21 mouse cellular contexts compared by ENCODE assay signal in the genomic region with DNA sequence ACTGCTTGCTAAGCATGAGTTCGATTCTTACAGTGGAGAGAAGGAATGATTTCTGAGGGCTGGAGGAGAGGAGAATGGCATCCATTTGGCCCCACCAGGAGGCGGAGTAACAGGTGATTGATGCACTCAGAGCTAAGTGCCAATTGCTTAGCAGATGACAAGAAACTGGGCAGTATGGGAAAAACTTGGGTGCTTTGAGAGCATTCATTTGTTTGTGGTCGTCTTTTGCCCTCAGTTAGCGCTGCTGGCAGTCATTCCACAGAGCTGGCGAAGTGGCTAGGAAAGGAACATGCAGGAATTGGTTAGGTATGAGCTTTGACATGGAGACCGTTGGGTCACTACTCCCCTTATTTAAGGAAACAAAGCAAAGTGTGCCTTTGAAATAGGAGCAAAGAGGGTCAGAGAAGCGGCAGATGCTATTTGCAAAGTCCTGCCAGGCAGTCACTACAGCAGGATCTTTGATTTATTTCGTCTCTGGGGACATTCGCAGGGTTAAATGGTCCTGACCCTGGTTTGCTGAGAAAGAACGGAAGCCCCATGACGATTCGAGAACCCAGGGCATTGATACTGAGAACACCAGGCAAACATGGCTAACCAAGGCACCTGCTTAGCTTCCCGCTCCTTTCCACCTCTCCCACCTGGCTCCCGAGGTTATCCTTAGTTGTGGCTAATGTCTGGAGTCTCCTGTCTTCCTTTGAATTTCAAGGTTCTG. TPM values are rescaled to one million over a fixed set of nuclear protein-coding genes. Genes with fewer than 3 reads are reported as not detected.
DNase-seq lines count a peak whose midpoint lies in the region; ATAC-seq and TF ChIP-seq lines count a peak whose summit lies in the region.
"Had no signal": no experiment of that assay in that cellular context is flagged by ENCODE, and none has a peak within 500 bp of the region (broad histone marks: within the 10 kb centered on the region; RNA-seq: fewer than 3 reads in every experiment).

No protein-coding gene starts in this region.

- ATAC-seq in heart, embryonic 13.5 days (ENCODE audit: extremely low read depth, insufficient number of reproducible peaks, low FRiP score, low TSS enrichment) = no peak
- ATAC-seq in forebrain, embryonic 14.5 days = no peak
- ATAC-seq: forebrain, embryonic 13.5 days; inflammation-experienced regulatory T-cells, adult 6 months; liver, embryonic 12.5 days; midbrain, embryonic 13.5 days had no signal

- no peak overlapping the region for H3K27ac ChIP-seq in heart, embryonic 13.5 days (replicated peaks)
- H3K27ac ChIP-seq in forebrain, embryonic 14.5 days (ENCODE audit: low read depth, low read length) = no peak overlapping the region
- H3K27ac ChIP-seq: embryonic facial prominence, embryonic 12.5 days; forebrain, embryonic 13.5 days; limb, embryonic 12.5 days; liver, embryonic 12.5 days; lung, embryonic 15.5 days; midbrain, embryonic 13.5 days had no signal

- TF ChIP-seq POLR2A in lung, adult 2 months (IDR thresholded peaks at IDR 0.05; ENCODE audit: borderline replicate concordance, extremely low read depth, low read depth, low read length) = no peak

- WGBS in heart, embryonic 13.5 days = 72% methylated on average over 14 of the region's 14 CpGs
- 66% methylated on average over 14 of the region's 14 CpGs for WGBS in lung, adult 2 months
- 68% methylated on average over 14 of the region's 14 CpGs for WGBS in forebrain, embryonic 14.5 days

- peak overlapping the region; percentile 24; the same call in 1 of the 2 replicates for H3K9ac ChIP-seq in heart, embryonic 13.5 days
- no peak overlapping the region for H3K9ac ChIP-seq in forebrain, embryonic 14.5 days (ENCODE audit: low read length)
- H3K9ac ChIP-seq: embryonic facial prominence, embryonic 12.5 days; forebrain, embryonic 13.5 days; limb, embryonic 12.5 days; liver, embryonic 12.5 days; lung, embryonic 15.5 days; midbrain, embryonic 13.5 days had no signal

- no peak overlapping the region for H3K4me3 ChIP-seq in heart, embryonic 13.5 days
- H3K4me3 ChIP-seq in lung, adult 2 months (replicated peaks; ENCODE audit: extremely low read depth, low read depth, low read length) = no peak overlapping the region
- no peak overlapping the region for H3K4me3 ChIP-seq in forebrain, embryonic 14.5 days (ENCODE audit: low read depth, low read length)
- H3K4me3 ChIP-seq: embryonic facial prominence, embryonic 12.5 days; erythroblast, embryonic 14.5 days; forebrain, embryonic 13.5 days; limb, embryonic 12.5 days; liver, embryonic 12.5 days; lung, embryonic 15.5 days; midbrain, embryonic 13.5 days had no signal

- H3K9me3 ChIP-seq in heart, embryonic 13.5 days = no peaks in the 10 kb centered on the region
- H3K9me3 ChIP-seq in forebrain, embryonic 14.5 days (replicated peaks; ENCODE audit: control insufficient read depth, low read length) = no peaks in the 10 kb centered on the region
- H3K9me3 ChIP-seq: embryonic facial prominence, embryonic 12.5 days; forebrain, embryonic 13.5 days; limb, embryonic 12.5 days; liver, embryonic 12.5 days; lung, embryonic 15.5 days; midbrain, embryonic 13.5 days had no signal

- no peaks in the 10 kb centered on the region for H3K27me3 ChIP-seq in heart, embryonic 13.5 days (replicated peaks)
- no peaks in the 10 kb centered on the region for H3K27me3 ChIP-seq in forebrain, embryonic 14.5 days (replicated peaks; ENCODE audit: control insufficient read depth, insufficient read depth, low read length)
- H3K27me3 ChIP-seq: CH12.LX; embryonic facial prominence, embryonic 12.5 days; forebrain, embryonic 13.5 days; limb, embryonic 12.5 days; liver, embryonic 12.5 days; lung, embryonic 15.5 days had no signal

- DNase-seq in heart, adult 8-10 months (ENCODE audit: low spot score) = no peak
- peak; percentile 5 for DNase-seq in lung, adult 2 months
- DNase-seq in lung, postnatal 25 days (ENCODE audit: low spot score) = no peak
- DNase-seq in urinary bladder, postnatal 10 days (ENCODE audit: low spot score) = peak; percentile 5
- no peak for DNase-seq in urinary bladder, adult 18-20 months (ENCODE audit: low spot score in 2 of 2)
- DNase-seq in forebrain, embryonic 14.5 days (ENCODE audit: low spot score) = no peak
- DNase-seq: cerebellum, adult 18-20 months; gastrocnemius, postnatal 14 days; right cerebral cortex, postnatal 4 days; thymus, postnatal 14 days had no signal

- H3K36me3 ChIP-seq in heart, embryonic 13.5 days = peaks cover 4% of the 10 kb centered on the region; the same call in 1 of the 2 replicates
- H3K36me3 ChIP-seq in forebrain, embryonic 14.5 days (ENCODE audit: control insufficient read depth, insufficient read depth, low read length) = no peaks in the 10 kb centered on the region
- H3K36me3 ChIP-seq: limb, embryonic 12.5 days; liver, embryonic 12.5 days; lung, embryonic 15.5 days; midbrain, embryonic 13.5 days had no signal

- peaks cover 77% of the 10 kb centered on the region for H3K4me1 ChIP-seq in heart, embryonic 13.5 days
- H3K4me1 ChIP-seq in lung, adult 2 months (ENCODE audit: control insufficient read depth, insufficient read depth, low read length) = peaks cover 19% of the 10 kb centered on the region
- H3K4me1 ChIP-seq in forebrain, embryonic 14.5 days (ENCODE audit: control insufficient read depth, insufficient read depth, low read length) = peaks cover 7% of the 10 kb centered on the region
- H3K4me1 ChIP-seq: liver, embryonic 12.5 days had no signal

- no peak for TF ChIP-seq CTCF in lung, adult 2 months (IDR thresholded peaks at IDR 0.05; ENCODE audit: insufficient read depth, low read length)

- no peak overlapping the region for H3K4me2 ChIP-seq in heart, embryonic 13.5 days
- no peak overlapping the region for H3K4me2 ChIP-seq in forebrain, embryonic 14.5 days (ENCODE audit: low read length)
- H3K4me2 ChIP-seq: embryonic facial prominence, embryonic 12.5 days; forebrain, embryonic 13.5 days; limb, embryonic 12.5 days; liver, embryonic 12.5 days; lung, embryonic 15.5 days; midbrain, embryonic 13.5 days had no signal

RNA-seq across cellular contexts. Expression of gene Sh3bp4, which starts 12.1 kb away (rescaled TPM):
- 19.2 and 19.6 TPM in 2 replicates for polyA plus RNA-seq in heart, embryonic 13.5 days (2015; fragmentation: Nextera tagmentation; extraction: Ambion mirVana)
- 10 to 100 TPM in 2 of 4 experiments, 1 to 10 TPM in 2; 7.2 to 13.4 (median 9.7) TPM for total RNA-seq in heart, adult 8-10 months (2022)
- 33.9 and 40.2 TPM in 2 replicates for polyA plus RNA-seq in lung, adult 2 months (2012; rRNA removed)
- polyA plus RNA-seq in forebrain, embryonic 14.5 days (2014; fragmentation: Nextera tagmentation; extraction: Ambion mirVana) = 15.7 and 18.5 TPM in 2 replicates
- total RNA-seq: CH12.LX, MEL had no signal
- polyA plus RNA-seq: erythroblast, embryonic 14.5 days had no signal

Comparison
In these comparisons a context has a peak if more than half of its experiments do, and no peak if none do; other contexts are left out.
1. DNase-seq: peak in lung, adult 2 months (single experiment) and urinary bladder, postnatal 10 days (single experiment); none in heart, adult 8-10 months (single experiment), lung, postnatal 25 days (single experiment), urinary bladder, adult 18-20 months (0 of 2) and forebrain, embryonic 14.5 days (single experiment).